Mouse (Mus musculus): ENCODE measurements around the gene Klrb1c. TPM values are rescaled to one million over a fixed set of nuclear protein-coding genes. Genes with fewer than 3 reads are reported as not detected.
"Not testable (repeated sequence)": the region's sequence is repeated elsewhere in the genome, so short reads cannot be mapped to it uniquely, and the experiment has no call there.

Gene Klrb1c
- polyA plus RNA-seq, 1 experiment from 2014 or later = not detected

- Histone ChIP-seq H3K4me1 (ENCODE audit: control insufficient read depth, insufficient read depth, low read length) (no peaks in the 10 kb centered on the region), H3K27ac (ENCODE audit: low read depth, low read length) (no peak within 1 kb of the TSS), H3K36me3 (ENCODE audit: control insufficient read depth, insufficient read depth, low read length) (no peaks in the 10 kb centered on the region), H3K9ac (ENCODE audit: low read length) (no peak within 1 kb of the TSS), H3K4me2 (ENCODE audit: low read depth) (no peak within 1 kb of the TSS), H3K9me3 (ENCODE audit: control insufficient read depth, low read length) (no peaks in the 10 kb centered on the region), H3K27me3 (ENCODE audit: control insufficient read depth, insufficient read depth, low read length) (no peaks in the 10 kb centered on the region), H3K4me3 (ENCODE audit: low read depth, low read length) (no peak within 1 kb of the TSS)
- WGBS = 93% methylated on average over 6 of the region's 6 CpGs
- no peak for ATAC-seq (ENCODE audit: insufficient read depth, low FRiP score, low TSS enrichment)
- no peak for DNase-seq (ENCODE audit: low spot score)
Measured at GRCm38 (mm10) chr6:128826132-128826531, 37.1 kb upstream of the Klrb1c start, which contains the start of the genes Gm44511 and Klrb1b. Gm44511 (minus strand) TSS chr6:128826315. Klrb1b (minus strand) TSS chr6:128826331.

DNA sequence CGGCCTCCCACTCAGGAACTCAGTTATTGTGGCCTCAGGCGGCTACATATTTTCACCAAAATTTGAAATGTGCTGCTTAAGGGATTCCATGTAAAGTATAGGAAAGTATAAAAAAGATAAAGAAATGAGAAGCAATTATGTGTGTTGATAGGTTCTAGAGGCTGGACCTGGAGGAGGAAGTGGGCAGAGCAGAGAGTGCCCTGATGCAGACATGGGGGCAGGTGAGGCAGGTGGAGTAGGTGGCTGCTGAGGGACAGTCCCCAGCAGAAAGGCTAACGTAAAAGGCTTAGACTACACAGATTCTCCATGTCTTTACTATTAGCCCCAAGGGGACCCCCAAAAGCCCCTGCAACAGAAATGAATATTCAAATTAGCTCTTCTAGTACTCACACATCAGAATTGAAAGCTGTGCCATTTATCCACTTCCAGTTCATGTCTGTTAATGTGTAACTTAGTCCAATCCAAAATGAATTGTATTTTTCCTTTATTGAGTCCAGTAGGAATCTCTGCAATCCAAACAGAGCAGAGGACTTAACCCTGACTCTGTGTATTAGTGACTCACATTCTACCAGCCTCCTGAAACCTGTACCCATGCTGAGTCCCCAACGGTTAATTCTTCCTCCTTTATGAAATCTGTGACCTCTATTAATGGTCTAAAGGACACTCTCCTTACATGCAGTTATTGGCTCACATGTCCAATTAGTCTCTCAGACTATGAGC, 29.2 kb upstream of the Klrb1c start:
- Histone ChIP-seq H3K27ac (ENCODE audit: low read depth, low read length) (no peak overlapping the region), H3K36me3 (ENCODE audit: control insufficient read depth, insufficient read depth, low read length) (no peaks in the 10 kb centered on the region), H3K4me3 (ENCODE audit: low read depth, low read length) (no peak overlapping the region), H3K9me3 (ENCODE audit: control insufficient read depth, low read length) (no peaks in the 10 kb centered on the region), H3K9ac (ENCODE audit: low read length) (no peak overlapping the region), H3K4me1 (ENCODE audit: control insufficient read depth, insufficient read depth, low read length) (no peaks in the 10 kb centered on the region), H3K4me2 (ENCODE audit: low read depth) (no peak overlapping the region), H3K27me3 (ENCODE audit: control insufficient read depth, insufficient read depth, low read length) (no peaks in the 10 kb centered on the region)
- no peak for DNase-seq (ENCODE audit: low spot score)
- ATAC-seq (ENCODE audit: insufficient read depth, low FRiP score, low TSS enrichment) = no peak
- WGBS = 88% methylated on average over 4 of the region's 4 CpGs

DNA sequence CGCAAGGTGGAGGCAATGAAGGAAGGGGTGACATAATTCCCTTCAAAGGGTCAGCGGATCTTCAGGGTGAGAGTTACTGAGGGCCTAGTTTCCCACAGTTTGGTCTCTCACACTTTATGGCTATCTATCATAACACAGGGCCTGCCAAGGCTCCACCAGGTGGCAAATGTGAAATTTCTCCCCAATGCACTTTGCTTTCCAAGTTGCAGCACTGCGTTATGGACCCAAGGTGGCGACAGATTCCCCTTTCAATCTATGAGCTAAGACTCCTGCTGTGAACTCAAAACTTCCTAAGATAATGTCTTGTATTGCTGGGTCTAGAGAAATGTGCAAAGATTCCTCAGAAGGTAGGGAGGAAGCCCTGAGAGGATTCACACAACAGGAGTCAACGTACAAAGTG, 19.5 kb upstream of the Klrb1c start:
- WGBS = 91% methylated on average over 5 of the region's 5 CpGs
- no peak for ATAC-seq (ENCODE audit: insufficient read depth, low FRiP score, low TSS enrichment)
- no peaks in the 10 kb centered on the region for H3K4me1 ChIP-seq (ENCODE audit: control insufficient read depth, insufficient read depth, low read length)
- no peak overlapping the region for H3K27ac ChIP-seq (ENCODE audit: low read depth, low read length)
- no peak overlapping the region for H3K4me2 ChIP-seq (ENCODE audit: low read depth)
- H3K27me3 ChIP-seq (ENCODE audit: control insufficient read depth, insufficient read depth, low read length) = no peaks in the 10 kb centered on the region
- DNase-seq (ENCODE audit: low spot score) = no peak
- H3K9ac ChIP-seq (ENCODE audit: low read length) = no peak overlapping the region
- no peaks in the 10 kb centered on the region for H3K36me3 ChIP-seq (ENCODE audit: control insufficient read depth, insufficient read depth, low read length)
- no peak overlapping the region for H3K4me3 ChIP-seq (ENCODE audit: low read depth, low read length)
- no peaks in the 10 kb centered on the region for H3K9me3 ChIP-seq (ENCODE audit: control insufficient read depth, low read length)

GRCm38 (mm10) chr6:128807021-128807420, 18.0 kb upstream of the Klrb1c start:
- H3K9ac ChIP-seq (ENCODE audit: low read length) = no peak overlapping the region
- DNase-seq (ENCODE audit: low spot score) = no peak
- H3K9me3 ChIP-seq (ENCODE audit: control insufficient read depth, low read length) = no peaks in the 10 kb centered on the region
- H3K27me3 ChIP-seq (ENCODE audit: control insufficient read depth, insufficient read depth, low read length) = no peaks in the 10 kb centered on the region
- no peaks in the 10 kb centered on the region; the same call in 1 of the 2 replicates for H3K4me1 ChIP-seq (ENCODE audit: control insufficient read depth, insufficient read depth, low read length)
- H3K4me3 ChIP-seq (ENCODE audit: low read depth, low read length) = no peak overlapping the region
- H3K36me3 ChIP-seq (ENCODE audit: control insufficient read depth, insufficient read depth, low read length) = no peaks in the 10 kb centered on the region
- no peak for ATAC-seq (ENCODE audit: insufficient read depth, low FRiP score, low TSS enrichment)
- H3K27ac ChIP-seq (ENCODE audit: low read depth, low read length) = no peak overlapping the region
- H3K4me2 ChIP-seq (ENCODE audit: low read depth) = no peak overlapping the region
- WGBS = 74% methylated on average over 3 of the region's 3 CpGs

DNA sequence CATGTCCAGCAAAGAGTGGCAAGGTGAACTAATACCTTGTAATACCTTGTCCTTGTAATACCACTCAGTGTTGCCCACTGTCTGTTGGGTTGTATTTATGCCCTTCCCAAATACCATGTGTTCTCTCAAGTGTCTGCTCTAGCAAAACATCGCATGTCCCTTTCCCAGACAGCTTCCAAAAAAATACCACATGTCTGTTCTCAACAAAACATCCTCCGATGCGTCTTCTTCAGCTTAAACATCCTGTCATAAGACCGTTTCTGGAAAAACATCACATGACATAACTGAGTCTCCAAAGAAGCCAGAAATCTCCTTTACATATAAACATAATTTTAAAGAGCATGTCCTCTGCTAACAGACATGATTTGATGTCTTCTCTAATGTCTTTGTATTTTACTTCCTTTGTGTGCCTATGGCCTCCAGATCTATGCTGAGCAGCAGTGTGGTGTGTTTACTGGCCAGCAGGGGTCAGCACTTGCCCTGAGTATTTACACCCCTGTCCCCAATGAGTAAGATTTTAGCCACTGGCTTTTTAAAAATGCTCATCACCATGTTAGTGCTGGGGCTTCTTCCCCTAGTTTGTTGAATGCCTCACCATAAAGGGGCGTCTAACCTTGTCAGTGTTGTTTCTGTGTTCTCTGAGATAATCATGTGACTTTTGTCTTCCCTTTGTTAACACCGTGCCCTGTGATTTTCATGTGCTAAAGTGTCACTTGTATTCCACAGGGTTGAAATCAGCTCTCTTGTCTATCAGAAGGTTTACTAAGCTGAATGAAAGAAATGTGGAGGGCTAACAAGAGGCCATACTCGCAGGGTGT, 16.0 kb upstream of the Klrb1c start:
- not testable (repeated sequence) for H3K36me3 ChIP-seq (ENCODE audit: control insufficient read depth, insufficient read depth, low read length); ATAC-seq (ENCODE audit: insufficient read depth, low FRiP score, low TSS enrichment); H3K27me3 ChIP-seq (ENCODE audit: control insufficient read depth, insufficient read depth, low read length); H3K27ac ChIP-seq (ENCODE audit: low read depth, low read length); H3K4me1 ChIP-seq (ENCODE audit: control insufficient read depth, insufficient read depth, low read length); H3K4me3 ChIP-seq (ENCODE audit: low read depth, low read length); H3K9me3 ChIP-seq (ENCODE audit: control insufficient read depth, low read length); H3K4me2 ChIP-seq (ENCODE audit: low read depth); H3K9ac ChIP-seq (ENCODE audit: low read length)
- peak; percentile 71 for DNase-seq (ENCODE audit: low spot score)
- 73% methylated on average over 7 of the region's 7 CpGs for WGBS

DNA sequence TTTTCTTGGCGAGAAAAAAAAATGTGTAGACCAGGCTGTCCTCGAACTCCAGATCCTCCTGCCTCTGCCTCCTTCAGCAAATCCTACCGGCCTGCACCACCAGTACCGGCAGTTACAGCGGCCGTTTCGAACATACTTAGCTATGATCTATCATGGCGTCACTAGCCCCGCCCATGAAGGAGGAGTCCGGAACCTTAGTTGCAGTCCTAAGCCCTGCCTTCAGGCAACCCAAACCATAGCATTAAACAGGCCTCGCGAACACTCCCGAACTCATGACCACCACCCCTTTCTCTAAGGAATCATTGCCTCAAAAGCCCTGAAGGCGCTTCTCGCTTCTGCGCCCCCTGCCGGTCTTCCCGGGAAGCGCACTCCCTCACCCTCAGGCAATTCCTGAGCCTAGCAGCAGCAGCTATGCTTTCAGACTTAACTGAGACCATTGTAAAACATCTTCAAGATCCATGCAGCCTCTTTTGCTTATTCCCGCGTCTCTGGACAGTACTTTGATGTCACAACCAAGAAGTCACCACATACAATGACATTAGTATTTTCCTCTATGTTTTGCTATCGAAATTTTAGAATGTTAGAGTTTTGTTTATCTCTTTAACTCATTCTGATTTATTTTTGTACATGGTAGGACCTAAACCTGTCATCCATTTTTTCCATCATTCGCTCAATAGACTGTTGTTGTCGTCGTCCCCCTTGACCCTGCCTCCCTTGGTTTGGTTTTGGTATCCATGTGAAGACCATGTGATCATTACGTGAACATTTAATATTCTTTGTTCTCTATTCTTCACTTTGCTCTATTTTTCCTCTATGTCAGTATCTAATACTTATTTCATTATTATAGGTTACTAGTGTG, 14.2 kb upstream of the Klrb1c start:
- DNase-seq (ENCODE audit: low spot score) = peak; percentile 96
- Histone ChIP-seq H3K36me3 (ENCODE audit: control insufficient read depth, insufficient read depth, low read length) (no peaks in the 10 kb centered on the region), H3K4me2 (ENCODE audit: low read depth) (peak overlapping the region; percentile 43), H3K4me1 (ENCODE audit: control insufficient read depth, insufficient read depth, low read length) (no peaks in the 10 kb centered on the region; the same call in 1 of the 2 replicates), H3K9me3 (ENCODE audit: control insufficient read depth, low read length) (no peaks in the 10 kb centered on the region), H3K4me3 (ENCODE audit: low read depth, low read length) (peak overlapping the region; percentile 41), H3K27me3 (ENCODE audit: control insufficient read depth, insufficient read depth, low read length) (no peaks in the 10 kb centered on the region), H3K27ac (ENCODE audit: low read depth, low read length) (no peak overlapping the region), H3K9ac (ENCODE audit: low read length) (peak overlapping the region; percentile 29; the same call in 1 of the 2 replicates)
- ATAC-seq (ENCODE audit: insufficient read depth, low FRiP score, low TSS enrichment) = peak; percentile 89
- WGBS = 7% methylated on average over 26 of the region's 26 CpGs

DNA sequence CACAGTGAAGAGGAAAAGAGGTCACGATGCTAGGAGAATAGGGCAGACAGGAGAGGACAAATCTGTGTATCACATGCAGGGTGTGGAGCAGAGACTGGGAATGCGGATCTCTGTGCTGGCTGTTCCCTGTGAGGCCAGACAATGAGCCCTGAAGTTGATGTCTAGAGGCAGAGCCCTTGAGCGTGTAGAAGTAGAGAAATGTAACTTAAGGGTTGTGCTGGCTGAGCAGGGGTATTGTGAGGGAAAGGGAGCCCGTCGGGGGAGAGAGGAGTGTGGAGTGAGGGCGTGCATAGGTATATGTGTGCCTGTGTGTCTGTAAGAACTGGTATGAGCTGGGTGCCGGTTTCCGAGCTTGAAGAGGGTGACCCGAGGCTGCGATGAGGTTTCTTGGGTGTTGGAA, 13.5 kb upstream of the Klrb1c start:
- H3K4me2 ChIP-seq (ENCODE audit: low read depth) = peak overlapping the region; percentile 43
- no peaks in the 10 kb centered on the region; the same call in 1 of the 2 replicates for H3K4me1 ChIP-seq (ENCODE audit: control insufficient read depth, insufficient read depth, low read length)
- no peaks in the 10 kb centered on the region for H3K36me3 ChIP-seq (ENCODE audit: control insufficient read depth, insufficient read depth, low read length)
- H3K9me3 ChIP-seq (ENCODE audit: control insufficient read depth, low read length) = no peaks in the 10 kb centered on the region
- DNase-seq (ENCODE audit: low spot score) (no peak), ATAC-seq (ENCODE audit: insufficient read depth, low FRiP score, low TSS enrichment) (peak; percentile 46)
- 15% methylated on average over 10 of the region's 10 CpGs for WGBS
- H3K27me3 ChIP-seq (ENCODE audit: control insufficient read depth, insufficient read depth, low read length) = no peaks in the 10 kb centered on the region
- H3K27ac ChIP-seq (ENCODE audit: low read depth, low read length) = no peak overlapping the region
- peak overlapping the region; percentile 56; the same call in 1 of the 2 replicates for H3K9ac ChIP-seq (ENCODE audit: low read length)
- H3K4me3 ChIP-seq (ENCODE audit: low read depth, low read length) = peak overlapping the region; percentile 41

- not testable (repeated sequence) for H3K4me2 ChIP-seq (ENCODE audit: low read depth); DNase-seq (ENCODE audit: low spot score); H3K4me3 ChIP-seq (ENCODE audit: low read depth, low read length); H3K27ac ChIP-seq (ENCODE audit: low read depth, low read length); H3K4me1 ChIP-seq (ENCODE audit: control insufficient read depth, insufficient read depth, low read length); H3K9ac ChIP-seq (ENCODE audit: low read length); H3K9me3 ChIP-seq (ENCODE audit: control insufficient read depth, low read length); H3K27me3 ChIP-seq (ENCODE audit: control insufficient read depth, insufficient read depth, low read length); H3K36me3 ChIP-seq (ENCODE audit: control insufficient read depth, insufficient read depth, low read length); ATAC-seq (ENCODE audit: insufficient read depth, low FRiP score, low TSS enrichment)
- WGBS = 73% methylated on average over 5 of the region's 5 CpGs
Measured at GRCm38 (mm10) chr6:128800696-128801095, 11.7 kb upstream of the Klrb1c start.
